Mouse (Mus musculus): Measurements from ENCODE around the gene D10Jhu81e. TPM values are rescaled to one million over a fixed set of nuclear protein-coding genes. Genes with fewer than 3 reads are reported as not detected.

D10Jhu81e gene
- polyA plus RNA-seq, 1 experiment, result 88.0 TPM

DNA sequence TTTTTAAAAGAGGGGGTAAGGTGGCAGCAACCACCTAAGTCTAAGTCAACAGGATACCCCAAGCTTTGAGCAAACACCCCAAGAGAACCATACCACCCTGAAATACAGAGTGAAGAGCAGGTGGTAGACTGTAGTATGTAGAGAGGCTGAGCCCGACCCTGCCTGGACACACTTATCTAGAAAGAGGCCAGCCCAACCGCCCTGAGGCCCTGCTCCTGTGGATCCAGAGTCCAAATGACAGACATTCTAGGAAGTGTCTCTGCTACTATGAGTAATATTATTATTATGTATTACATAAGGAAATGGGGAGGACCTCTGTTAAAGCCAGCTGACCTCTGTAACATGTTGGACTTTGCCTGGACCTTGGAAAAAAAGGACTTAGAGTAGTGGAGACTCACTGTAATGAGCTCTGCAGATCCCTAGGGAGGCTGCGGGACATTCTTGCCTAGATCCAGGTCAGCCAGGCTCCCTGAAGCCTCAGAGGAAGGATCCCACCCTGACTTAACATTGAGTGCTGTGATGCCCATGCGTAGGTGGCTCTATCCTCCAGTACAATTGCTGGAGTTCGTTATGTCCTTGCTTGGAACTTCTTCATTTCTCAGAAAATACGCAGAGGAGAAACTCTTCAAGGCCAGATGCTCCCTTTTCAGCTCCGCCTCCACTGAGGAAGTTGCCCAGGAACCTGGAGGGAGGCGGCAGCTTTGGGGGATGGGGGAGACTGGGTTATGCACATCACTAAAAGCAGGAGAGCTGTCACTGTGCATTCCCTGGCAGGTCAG lies 25.7 kb downstream of the D10Jhu81e start:
- TF ChIP-seq GATA1 (IDR thresholded peaks at IDR 0.05; ENCODE audit: low read length), result no peak

DNA sequence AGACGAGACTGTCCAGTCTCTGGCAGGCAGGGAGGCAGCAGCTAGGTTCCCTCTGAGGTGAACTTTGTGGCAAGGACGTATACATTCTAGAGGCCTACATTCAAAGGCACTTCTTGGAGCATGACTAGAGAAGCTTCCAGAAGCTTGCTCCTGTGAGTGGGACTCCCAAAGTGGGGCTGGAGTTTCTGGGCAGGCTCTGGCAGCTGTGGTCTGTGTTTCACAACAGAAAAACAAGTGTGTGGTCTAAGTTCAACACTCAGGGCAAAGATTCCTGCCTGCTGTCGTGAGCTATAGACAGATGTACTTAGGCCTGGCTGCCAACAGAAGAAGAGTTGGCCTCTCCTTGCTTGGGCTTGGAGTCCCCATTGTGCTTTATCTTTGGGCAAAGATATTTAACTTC lies 28.7 kb downstream of the D10Jhu81e start:
- TF ChIP-seq GATA1 (IDR thresholded peaks at IDR 0.05; ENCODE audit: low read length), result no peak

DNA sequence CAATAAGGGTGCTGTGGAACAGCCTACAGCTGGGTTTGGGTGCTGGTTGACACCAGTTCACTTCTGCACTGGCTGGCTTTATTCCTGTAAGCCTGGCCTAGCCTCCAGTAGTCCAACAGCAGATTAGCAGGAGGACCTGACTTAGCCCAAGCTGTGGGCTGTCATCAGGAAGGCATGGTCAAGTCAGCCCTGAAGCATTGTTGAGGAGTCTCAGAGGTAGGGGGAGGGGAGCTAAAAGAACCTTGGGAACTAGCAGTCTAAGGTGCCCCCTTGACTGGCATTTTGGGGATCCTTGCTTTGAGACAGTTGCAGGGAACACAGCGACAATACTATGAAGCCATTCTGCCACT lies 29.4 kb downstream of the D10Jhu81e start:
- TF ChIP-seq GATA1 (IDR thresholded peaks at IDR 0.05; ENCODE audit: low read length), result no peak

DNA sequence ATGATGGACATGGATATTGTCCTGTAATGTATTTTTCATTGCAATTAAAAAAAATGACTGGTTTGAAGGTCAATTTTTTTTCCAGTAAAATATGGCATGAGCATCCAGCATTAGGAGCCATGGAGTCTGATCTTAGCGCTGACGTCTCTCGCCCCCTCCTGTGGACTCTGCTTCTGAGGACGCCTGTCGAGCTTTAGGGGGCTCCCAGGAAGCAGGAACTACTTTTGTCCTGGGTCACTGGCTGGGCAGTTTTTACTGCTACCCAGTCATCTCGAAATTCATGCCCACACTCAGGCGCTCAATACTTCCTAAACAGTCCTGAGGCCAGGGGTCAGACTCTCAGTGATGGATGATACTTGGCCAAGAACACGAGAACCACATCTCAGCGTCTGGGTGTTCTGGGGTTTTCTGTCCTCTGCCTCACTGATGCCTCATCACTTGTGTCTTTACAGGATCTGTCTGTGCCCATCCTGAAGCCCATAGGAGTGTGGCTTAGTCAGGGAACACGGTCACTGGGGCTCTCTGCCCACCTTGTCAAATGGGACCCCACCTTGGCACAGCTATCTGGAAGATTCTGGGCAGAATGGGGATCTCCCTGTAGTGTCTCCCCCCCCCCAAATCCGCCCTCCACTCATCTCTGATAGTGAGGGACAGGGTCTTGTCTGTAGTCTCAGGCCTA lies 29.9 kb downstream of the D10Jhu81e start:
- no peak for TF ChIP-seq GATA1 (IDR thresholded peaks at IDR 0.05; ENCODE audit: low read length)

DNA sequence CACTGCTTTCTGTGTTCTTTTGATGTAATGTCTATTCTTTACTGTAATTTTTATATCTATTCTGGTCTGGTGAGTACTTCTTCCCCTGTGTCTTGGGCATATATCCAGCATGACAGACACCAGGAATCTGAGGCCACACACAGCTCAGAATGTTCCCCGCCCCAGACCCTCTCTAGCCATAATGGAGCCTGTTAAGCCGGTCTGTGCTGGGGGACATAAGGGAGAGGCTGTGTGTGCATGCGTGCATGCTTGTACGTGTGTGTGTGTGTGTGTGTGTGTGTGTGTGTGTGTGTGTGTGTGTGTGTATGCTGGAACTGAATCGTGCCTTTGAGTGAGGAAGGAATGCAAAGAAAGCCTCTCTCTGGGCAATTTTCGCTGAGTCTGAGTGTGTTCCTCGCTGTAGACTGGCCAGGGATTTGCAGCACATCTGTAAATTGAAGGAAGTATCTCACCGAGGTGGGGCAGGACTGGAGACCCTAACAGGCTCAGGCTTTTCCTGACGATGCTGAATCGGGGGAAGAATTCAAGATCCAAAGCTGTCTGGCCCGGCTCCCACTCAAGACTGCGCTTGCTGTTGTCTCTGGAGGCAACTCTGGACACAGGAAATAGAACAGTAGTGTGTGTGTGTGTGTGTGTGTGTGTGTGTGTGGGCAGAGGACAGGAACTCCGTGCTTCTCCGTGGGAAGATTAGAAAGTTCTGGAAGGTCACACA lies 30.6 kb downstream of the D10Jhu81e start:
- no peak for TF ChIP-seq GATA1 (IDR thresholded peaks at IDR 0.05; ENCODE audit: low read length)

DNA sequence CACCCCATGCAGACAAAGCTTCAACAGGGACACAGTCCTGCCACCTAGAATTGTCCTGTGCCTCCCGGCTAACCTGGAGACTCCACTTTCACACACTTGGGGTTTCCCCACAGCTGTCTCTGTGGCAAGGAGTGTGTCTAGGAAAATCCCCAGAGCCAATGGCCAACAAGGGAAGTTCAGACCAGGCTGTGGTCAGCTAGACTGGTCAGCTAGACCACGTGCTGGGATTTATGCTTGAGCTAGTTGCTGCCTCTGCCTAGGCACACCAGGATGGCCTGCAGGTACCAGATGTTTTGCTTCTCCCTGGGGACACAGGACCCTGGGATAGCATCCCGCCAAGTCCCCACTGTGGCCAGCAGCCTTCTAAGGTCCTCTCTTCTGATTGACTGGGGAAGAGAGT lies 32.4 kb downstream of the D10Jhu81e start:
- TF ChIP-seq GATA1 (IDR thresholded peaks at IDR 0.05; ENCODE audit: low read length), result no peak

DNA sequence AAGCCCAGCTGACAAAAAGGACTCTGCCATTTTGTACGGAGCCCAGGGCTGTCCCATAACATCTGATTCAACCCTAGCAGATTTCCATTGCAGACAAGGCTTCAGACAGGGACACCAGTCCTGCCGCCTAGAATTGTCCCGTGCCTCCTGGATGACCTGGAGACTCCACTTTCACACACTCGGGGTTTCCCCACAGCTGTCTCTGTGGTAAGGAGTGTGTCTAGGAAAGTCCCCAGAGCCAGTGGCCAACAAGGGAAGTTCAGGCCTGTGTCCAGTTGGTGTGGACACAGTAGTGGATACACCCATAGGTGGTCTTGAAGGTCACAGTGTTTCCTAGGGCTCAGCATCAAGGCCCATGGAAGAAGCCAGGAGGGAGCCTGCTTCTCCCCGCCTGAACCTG lies 33.6 kb downstream of the D10Jhu81e start:
- no peak for TF ChIP-seq GATA1 (IDR thresholded peaks at IDR 0.05; ENCODE audit: low read length)

DNA sequence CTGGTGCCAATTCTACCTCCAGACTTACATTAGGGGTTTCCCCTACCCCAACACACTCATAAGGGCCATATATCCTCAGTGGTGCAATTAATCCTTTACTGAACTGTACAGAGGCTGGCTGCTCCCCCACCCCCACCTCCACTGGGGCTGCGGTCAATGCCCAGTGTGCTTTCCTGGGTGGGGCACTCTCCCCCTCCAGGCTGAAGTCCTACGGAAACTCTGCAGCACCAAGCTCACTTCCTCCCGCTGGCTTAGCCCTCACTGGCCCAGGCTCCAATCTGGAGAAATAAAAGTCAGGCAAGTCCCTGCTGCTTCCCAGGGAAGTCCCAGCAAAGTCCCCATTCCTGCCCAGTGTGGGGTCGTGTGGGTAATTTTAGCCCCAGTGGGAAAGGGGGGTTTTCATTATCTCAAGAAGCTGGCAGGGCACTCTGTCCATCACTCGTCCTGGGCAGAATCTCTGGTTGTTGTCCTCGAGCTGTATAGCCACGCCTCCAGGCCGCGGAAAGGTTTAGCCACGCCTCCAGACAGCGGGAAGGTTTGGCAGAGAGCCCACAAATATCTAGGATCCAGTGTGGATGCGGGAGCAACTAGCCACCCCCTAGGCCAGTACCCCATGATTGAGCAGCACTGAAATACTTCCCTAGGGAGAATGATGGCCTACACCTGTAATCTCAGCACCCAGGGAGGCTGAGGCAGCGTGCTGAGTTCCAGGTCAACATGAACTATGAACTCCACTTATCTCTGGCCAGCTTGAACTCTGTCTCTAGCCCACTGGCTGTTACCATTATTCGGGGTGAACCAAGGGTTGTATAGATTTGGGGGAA lies 34.4 kb downstream of the D10Jhu81e start:
- TF ChIP-seq GATA1 (IDR thresholded peaks at IDR 0.05; ENCODE audit: low read length), result no peak

DNA sequence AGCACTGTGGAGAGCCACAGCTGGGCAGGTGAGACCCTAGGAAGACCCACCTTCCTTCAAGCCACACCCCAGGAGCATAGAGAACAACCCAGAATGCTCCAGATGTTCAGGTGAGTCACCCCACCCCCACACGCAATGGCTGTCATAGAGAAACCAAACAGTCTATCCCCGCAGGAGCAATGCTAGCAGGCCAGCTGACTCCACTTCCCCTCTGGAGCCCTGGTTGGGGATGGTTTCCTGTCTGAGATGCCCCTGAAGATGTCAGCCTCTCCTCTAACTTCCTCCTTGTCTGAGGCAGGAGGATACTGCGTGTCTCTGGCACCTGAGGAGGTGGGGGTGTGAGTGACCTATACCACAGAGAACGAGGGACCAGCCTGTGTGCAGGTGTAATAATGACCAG lies 35.2 kb downstream of the D10Jhu81e start:
- TF ChIP-seq GATA1 (IDR thresholded peaks at IDR 0.05; ENCODE audit: low read length), result no peak

DNA sequence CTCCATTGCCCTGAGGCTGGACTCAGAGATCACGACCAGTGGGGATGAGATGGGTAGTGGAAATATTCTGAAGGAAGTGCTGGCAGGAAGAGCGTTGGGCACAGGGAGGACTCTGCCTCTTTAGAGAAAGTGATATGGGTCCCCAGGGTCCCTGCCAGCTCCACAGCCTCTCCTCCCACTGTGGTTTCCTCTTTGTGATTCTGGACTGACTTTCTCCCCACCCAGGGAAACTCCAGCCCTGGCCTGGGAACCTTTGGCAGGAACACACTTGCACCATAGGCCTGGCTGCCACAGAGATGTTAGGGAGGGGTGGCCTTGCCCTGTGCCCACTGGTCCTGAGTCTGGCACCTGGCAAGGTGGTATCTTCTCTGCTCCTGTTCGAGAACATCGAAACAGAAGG lies 39.6 kb downstream of the D10Jhu81e start:
- no peak for TF ChIP-seq GATA1 (IDR thresholded peaks at IDR 0.05; ENCODE audit: low read length)

DNA sequence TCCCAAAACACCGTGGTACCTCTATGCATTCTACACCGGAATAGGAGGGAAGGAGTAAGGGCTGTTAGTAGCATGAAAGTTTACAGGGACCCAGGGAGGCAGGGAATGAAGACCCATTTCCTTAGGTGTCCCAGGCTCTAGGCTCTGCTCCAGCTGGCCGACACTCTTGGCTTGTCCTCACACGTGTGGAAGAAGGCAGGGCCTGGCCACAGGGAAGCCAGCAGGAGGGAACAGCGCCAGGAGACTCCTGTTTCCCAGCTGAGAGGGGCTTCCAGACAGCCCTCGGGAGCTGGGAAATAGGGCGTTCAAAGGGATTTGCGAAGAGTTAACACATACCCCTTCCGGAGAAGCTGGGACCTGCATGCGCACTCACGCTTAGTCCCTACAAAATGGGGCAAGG lies 40.2 kb downstream of the D10Jhu81e start:
- TF ChIP-seq GATA1 (IDR thresholded peaks at IDR 0.05; ENCODE audit: low read length), result no peak

DNA sequence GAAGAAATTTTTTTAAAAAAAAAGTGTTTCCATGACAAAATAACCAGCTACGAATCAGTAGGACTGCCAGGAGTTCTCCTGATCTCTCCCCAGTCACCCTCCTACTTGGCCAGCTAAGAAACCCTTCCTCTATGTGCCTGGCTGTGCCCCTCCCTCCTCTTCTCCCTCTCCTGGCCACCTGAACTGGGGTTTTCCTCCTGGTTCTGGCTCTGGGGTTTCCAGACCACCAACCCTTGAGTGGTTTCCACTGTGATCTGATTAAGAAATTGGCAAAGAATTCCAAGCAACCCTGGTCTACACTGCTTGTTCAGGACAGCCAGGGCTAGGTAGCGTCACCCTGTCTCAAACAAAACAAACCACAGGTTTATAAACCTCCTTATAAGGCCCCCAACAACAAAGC lies 40.9 kb downstream of the D10Jhu81e start:
- no peak for TF ChIP-seq GATA1 (IDR thresholded peaks at IDR 0.05; ENCODE audit: low read length)

DNA sequence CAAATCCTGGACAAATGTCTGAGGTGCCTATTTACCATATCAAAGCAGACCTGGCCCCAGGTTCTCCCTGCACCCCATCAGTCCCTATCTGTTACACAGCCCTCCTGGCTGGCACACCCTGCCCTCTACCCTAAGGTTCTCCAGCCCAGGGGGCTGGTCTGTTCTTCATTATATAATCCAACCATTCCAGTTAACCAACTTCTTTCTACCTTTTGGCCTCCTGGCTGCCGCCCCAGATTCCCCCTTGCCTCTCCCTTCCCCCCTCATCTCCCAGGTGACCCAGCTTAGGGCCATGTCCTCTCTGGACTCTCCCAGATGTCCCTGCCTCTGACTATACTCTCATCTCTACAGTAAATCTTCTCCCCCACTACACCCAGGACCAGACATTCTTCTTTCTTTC lies 41.7 kb downstream of the D10Jhu81e start:
- no peak for TF ChIP-seq GATA1 (IDR thresholded peaks at IDR 0.05; ENCODE audit: low read length)

DNA sequence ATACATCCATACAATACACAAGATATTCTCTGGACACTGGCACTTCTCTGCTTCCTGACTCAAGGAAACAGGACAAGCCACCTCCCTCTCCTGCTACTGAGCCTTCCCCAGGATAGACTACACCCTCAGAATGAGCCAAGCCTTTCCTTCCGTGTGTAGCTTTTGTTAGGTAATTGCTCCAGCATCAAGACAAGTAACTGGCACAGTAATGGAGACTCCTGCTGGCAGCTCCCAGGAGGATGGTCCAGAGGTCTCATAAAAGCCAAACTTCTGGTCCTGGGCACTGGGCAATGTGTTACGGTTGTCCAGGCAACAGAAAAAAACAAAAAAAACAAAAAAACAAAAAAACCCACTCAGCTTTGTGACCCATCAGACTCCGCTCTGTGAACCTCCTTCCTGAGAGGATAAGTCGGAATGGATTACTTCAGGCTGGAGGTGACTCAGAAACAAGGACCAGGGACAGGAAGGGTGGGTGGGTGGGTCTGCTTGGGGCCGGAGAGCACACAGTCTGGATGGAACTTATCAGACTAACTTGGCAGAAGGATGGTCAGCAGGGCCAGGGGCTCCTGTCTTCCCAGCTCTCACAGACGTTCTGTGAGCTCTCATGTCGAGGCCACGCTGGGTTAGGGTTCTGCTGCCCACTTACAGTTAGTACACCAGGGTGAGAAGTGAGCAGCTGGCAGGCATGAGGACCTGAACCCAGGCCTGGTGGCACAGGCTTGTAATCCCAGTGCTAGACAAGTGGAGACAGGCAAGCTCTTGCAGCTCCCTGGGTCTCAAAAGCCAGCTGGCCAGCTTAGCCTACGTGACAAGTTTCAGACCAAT lies 42.3 kb downstream of the D10Jhu81e start:
- no peak for TF ChIP-seq GATA1 (IDR thresholded peaks at IDR 0.05; ENCODE audit: low read length)

DNA sequence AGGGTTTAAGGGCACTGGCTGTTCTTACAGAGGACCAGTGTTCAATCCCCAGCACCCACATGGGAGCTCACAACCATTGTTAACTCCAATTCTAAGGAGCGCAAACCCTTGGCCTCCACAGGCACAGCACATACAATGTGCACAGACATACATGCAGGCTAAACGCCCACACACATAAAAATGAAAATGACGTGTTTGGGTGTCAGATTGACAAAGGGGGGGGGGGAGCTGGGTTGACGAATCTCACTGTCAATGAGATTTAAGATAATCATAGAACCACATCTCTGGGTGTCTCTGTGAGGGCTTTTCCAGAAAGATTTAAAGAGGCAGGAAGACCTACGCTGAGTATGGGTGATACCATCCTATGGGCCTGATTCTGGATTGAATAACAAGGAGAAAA lies 43.3 kb downstream of the D10Jhu81e start:
- no peak for TF ChIP-seq GATA1 (IDR thresholded peaks at IDR 0.05; ENCODE audit: low read length)
